Mouse (Mus musculus) liver, embryonic 14.5 days (tissue): ENCODE results near the gene Trim59. TPM values are rescaled to one million over a fixed set of nuclear protein-coding genes. Genes with fewer than 3 reads are reported as not detected.

Experiments
- ATAC-seq: fragments of 200-750 bp; cut with Nextera tagmentation; 2 replicates; pipeline ENCODE4 v1.8.0; 2017; ENCODE audit warnings: moderate number of reproducible peaks, mild to moderate bottlenecking, moderate library complexity; ENCODE audit not compliant: insufficient read depth
- DNase-seq, 3 experiments: peaks; one replicate each; pipeline ENCODE4 v3.0.0-alpha.2; 2012 to 2013; ENCODE audit warnings: low read depth in 3 of 3, low spot score in 3 of 3
- H3K27ac ChIP-seq: fragments of 300-500 bp; sonication (generic); 2 replicates; pipeline ENCODE4 v1.5.1; 2014; ENCODE audit warnings: moderate library complexity, mild to moderate bottlenecking, control low read depth, inconsistent platforms
- H3K27me3 ChIP-seq: fragments of 300-500 bp; sonication (generic); 2 replicates; pipeline ENCODE4 v1.6.1; 2014; ENCODE audit warnings: mild to moderate bottlenecking, low read length, moderate library complexity; ENCODE audit not compliant: control insufficient read depth, insufficient read depth
- H3K36me3 ChIP-seq: fragments of 300-500 bp; sonication (generic); replicated peaks from 2 replicates; pipeline ENCODE4 v1.6.1; 2014; ENCODE audit warnings: low read depth; ENCODE audit not compliant: control insufficient read depth, insufficient read depth
- H3K4me1 ChIP-seq, 2 experiments: fragments of 200-500 bp in 1 of 2; fragments of 300-500 bp in 1 of 2; sonication (generic) in 1 of 2; replicated peaks; 2 replicates each; pipeline ENCODE4 v1.6.1; 2012 to 2014; ENCODE audit warnings: antibody characterized with exemption in 1 of 2, inconsistent platforms in 1 of 2, low read length in 1 of 2; ENCODE audit not compliant: control insufficient read depth in 2 of 2, insufficient read depth in 2 of 2
- H3K4me2 ChIP-seq: fragments of 300-500 bp; sonication (generic); 2 replicates; pipeline ENCODE4 v1.6.1; 2014; ENCODE audit warnings: low read depth, mild to moderate bottlenecking, control low read depth, moderate library complexity
- H3K4me3 ChIP-seq, 2 experiments: fragments of 200-500 bp in 1 of 2; fragments of 300-500 bp in 1 of 2; sonication (generic) in 1 of 2; 2 replicates each; pipeline ENCODE4 v1.5.1; 2012 to 2014; ENCODE audit warnings: low read depth in 2 of 2, low read length in 2 of 2, mild to moderate bottlenecking in 2 of 2, control low read depth in 1 of 2, inconsistent platforms in 1 of 2, moderate library complexity in 1 of 2; ENCODE audit not compliant: insufficient read depth in 1 of 2
- H3K9ac ChIP-seq: fragments of 300-500 bp; sonication (generic); replicated peaks from 2 replicates; pipeline ENCODE4 v1.6.1; 2014; ENCODE audit warnings: mild to moderate bottlenecking, control low read depth, moderate library complexity
- H3K9me3 ChIP-seq: fragments of 300-500 bp; sonication (generic); 2 replicates; pipeline ENCODE4 v1.6.1; 2016; ENCODE audit warnings: low read length, mixed read lengths; ENCODE audit not compliant: control insufficient read depth
- CTCF ChIP-seq: IDR thresholded peaks from 2 replicates; pipeline ENCODE4 v1.5.1; 2016; ENCODE audit warnings: antibody characterized with exemption, low read depth, control low read depth
- EP300 ChIP-seq: IDR thresholded peaks from 2 replicates; pipeline ENCODE4 v1.6.1; 2016; ENCODE audit warnings: antibody characterized with exemption, low read depth
- WGBS: fragments of 180-500 bp; shearing (Covaris S2); extraction: QIAGEN DNeasy Blood & Tissue Kit; methylation state at CpG from one replicate; pipeline ENCODE4 v1.1.7; 2014; ENCODE audit not compliant: insufficient replicate concordance; 5-methylcytosine and 5-hydroxymethylcytosine counted together
- polyA plus RNA-seq, 2 experiments: library from polyadenylated mRNA; depleted of rRNA in 1 of 2; stranded (reverse) in 1 of 2; unstranded in 1 of 2; fragments of >200 nt; fragmentation: Nextera tagmentation in 1 of 2; extraction: Ambion mirVana in 1 of 2; gene quantifications; 2 replicates each; pipeline versions ENCODE4 v1.2.1 to v1.2.3; 2012 to 2014

Gene Trim59
- polyA plus RNA-seq, 2 experiments: 39.0 to 121 TPM

GRCm38 (mm10) chr3:69008873-69009272, 35.7 kb downstream of the Trim59 start:
- Histone ChIP-seq H3K9ac (no peak overlapping the region), H3K4me2 (peak overlapping the region; percentile 17; the same call in 1 of the 2 replicates), H3K4me1 (peaks cover 3 to 6% of the 10 kb centered on the region in 2 experiments; a peak in 2 of 4 replicates), H3K4me3 (no peak overlapping the region; a peak in 1 of 4 replicates), H3K9me3 (no peaks in the 10 kb centered on the region), H3K27me3 (no peaks in the 10 kb centered on the region), H3K36me3 (peaks cover 37% of the 10 kb centered on the region), H3K27ac (no peak overlapping the region)
- DNase-seq (no peak), ATAC-seq (no peak)
- 53% methylated on average over 2 of the region's 2 CpGs for WGBS
- no peak for TF ChIP-seq CTCF
- no peak for TF ChIP-seq EP300

GRCm38 (mm10) chr3:69006246-69006760, 38.3 kb downstream of the Trim59 start:
- H3K27me3 ChIP-seq: no peaks in the 10 kb centered on the region
- ATAC-seq: no peak
- H3K9ac ChIP-seq: peak overlapping the region; percentile 100
- H3K36me3 ChIP-seq: peaks cover 21% of the 10 kb centered on the region
- peak overlapping the region; percentile 96 to 99 for H3K4me3 ChIP-seq
- peaks cover 3% of the 10 kb centered on the region; the same call in 1 of the 2 replicates for H3K9me3 ChIP-seq
- WGBS: 4% methylated on average over 21 of the region's 21 CpGs
- peaks cover 3 to 6% of the 10 kb centered on the region in 2 experiments; a peak in 3 of 4 replicates for H3K4me1 ChIP-seq
- H3K27ac ChIP-seq: peak overlapping the region; percentile 95; the same call in 1 of the 2 replicates
- TF ChIP-seq CTCF: no peak
- no peak for TF ChIP-seq EP300
- peak overlapping the region; percentile 83 for H3K4me2 ChIP-seq
- DNase-seq: no peak

GRCm38 (mm10) chr3:69005338-69006245, 39.0 kb downstream of the Trim59 start:
- H3K9ac ChIP-seq: peak overlapping the region; percentile 100
- no peaks in the 10 kb centered on the region for H3K27me3 ChIP-seq
- H3K4me3 ChIP-seq: peak overlapping the region; percentile 96 to 99
- H3K36me3 ChIP-seq: peaks cover 21% of the 10 kb centered on the region
- peak overlapping the region; percentile 83 for H3K4me2 ChIP-seq
- H3K4me1 ChIP-seq: peaks cover 3 to 6% of the 10 kb centered on the region in 2 experiments; a peak in 3 of 4 replicates
- ATAC-seq (peak; percentile 56), DNase-seq (peak; percentile 34 to 56 (median 50))
- H3K27ac ChIP-seq: peak overlapping the region; percentile 95
- WGBS: under 1% methylated on average over 72 of the region's 72 CpGs
- peaks cover 3% of the 10 kb centered on the region; the same call in 1 of the 2 replicates for H3K9me3 ChIP-seq
- peak; percentile 65 for TF ChIP-seq CTCF
- no peak for TF ChIP-seq EP300

- WGBS: under 1% methylated on average over 73 of the region's 76 CpGs
- DNase-seq: peak; percentile 97 to 98 (median 97)
- peak within 1 kb of the TSS; percentile 97 to 99 for H3K4me3 ChIP-seq
- peaks cover 3 to 6% of the 10 kb centered on the region in 2 experiments; a peak in 3 of 4 replicates for H3K4me1 ChIP-seq
- H3K9ac ChIP-seq: peak within 1 kb of the TSS; percentile 100
- TF ChIP-seq CTCF (no peak), EP300 (peak; percentile 38; the same call in 1 of the 2 replicates)
- H3K27ac ChIP-seq: peak within 1 kb of the TSS; percentile 95
- H3K4me2 ChIP-seq: peak within 1 kb of the TSS; percentile 83
- H3K36me3 ChIP-seq: peaks cover 19% of the 10 kb centered on the region
- H3K9me3 ChIP-seq: peaks cover 3% of the 10 kb centered on the region; the same call in 1 of the 2 replicates
- peak; percentile 89 for ATAC-seq
- H3K27me3 ChIP-seq: no peaks in the 10 kb centered on the region
Observed at GRCm38 (mm10) chr3:69004437-69005337, 39.9 kb downstream of the Trim59 start, which contains the start of the genes Ift80 and Smc4. TSS of gene Ift80 (minus strand) at chr3:69004570. TSS of gene Smc4 (plus strand) at chr3:69004738.
